Mouse (Mus musculus) stomach, embryonic 15.5 days (tissue): Measurements from ENCODE around the gene Slco3a1. TPM values are rescaled to one million over a fixed set of nuclear protein-coding genes. Genes with fewer than 3 reads are reported as not detected.

Source experiments
- ATAC-seq: fragments of 200-750 bp; cut with Nextera tagmentation; 2 replicates; pipeline ENCODE4 v1.8.0; 2017; ENCODE audit warnings: low read depth, moderate number of reproducible peaks, moderate TSS enrichment; ENCODE audit not compliant: insufficient read depth, low FRiP score
- H3K27ac ChIP-seq: fragments of 300-500 bp; sonication (generic); 2 replicates; pipeline ENCODE4 v1.5.1; 2015; ENCODE audit warnings: mild to moderate bottlenecking, inconsistent platforms
- H3K27me3 ChIP-seq: fragments of 300-500 bp; sonication (generic); replicated peaks from 2 replicates; pipeline ENCODE4 v1.6.1; 2015; ENCODE audit warnings: inconsistent platforms
- H3K36me3 ChIP-seq: fragments of 300-500 bp; sonication (generic); 2 replicates; pipeline ENCODE4 v1.6.1; 2015; ENCODE audit warnings: inconsistent platforms
- H3K4me1 ChIP-seq: fragments of 300-500 bp; sonication (generic); 2 replicates; pipeline ENCODE4 v1.6.1; 2015; ENCODE audit warnings: inconsistent platforms
- H3K4me2 ChIP-seq: fragments of 300-500 bp; sonication (generic); 2 replicates; pipeline ENCODE4 v1.6.1; 2015; ENCODE audit warnings: mild to moderate bottlenecking, inconsistent platforms
- H3K4me3 ChIP-seq: fragments of 300-500 bp; sonication (generic); replicated peaks from 2 replicates; pipeline ENCODE4 v1.5.1; 2015; ENCODE audit warnings: inconsistent platforms
- H3K9ac ChIP-seq: fragments of 300-500 bp; sonication (generic); 2 replicates; pipeline ENCODE4 v1.6.1; 2015; ENCODE audit warnings: inconsistent platforms
- H3K9me3 ChIP-seq: fragments of 300-500 bp; sonication (generic); 2 replicates; pipeline ENCODE4 v1.6.1; 2016; ENCODE audit warnings: inconsistent platforms
- WGBS: fragments of 180-500 bp; shearing (Covaris S2); methylation state at CpG from one replicate; pipeline ENCODE4 v1.1.7; 2015; 5-methylcytosine and 5-hydroxymethylcytosine counted together
- polyA plus RNA-seq: library from polyadenylated mRNA; unstranded; fragments of >200 nt; fragmentation: Nextera tagmentation; extraction: Ambion mirVana; gene quantifications from 2 replicates; pipeline ENCODE4 v1.2.1, GENCODE M21; 2015

Slco3a1 gene
- 11.4 and 12.3 TPM in 2 replicates for polyA plus RNA-seq

GRCm38 (mm10) chr7:74554608-74555311 is at the start of gene Slco3a1:
Gene Slco3a1, minus strand, starts transcription at chr7:74554780.
- H3K9me3 ChIP-seq: no peaks in the 10 kb centered on the region
- peaks cover 5% of the 10 kb centered on the region; the same call in 1 of the 2 replicates for H3K4me1 ChIP-seq
- peak within 1 kb of the TSS; percentile 79 for H3K27ac ChIP-seq
- peak within 1 kb of the TSS; percentile 97 for H3K4me2 ChIP-seq
- peak; percentile 71 for ATAC-seq
- H3K27me3 ChIP-seq: 0 out of 2 replicates have a peak, but pooled peaks cover 4% of the 10 kb centered on the region
- H3K4me3 ChIP-seq: peak within 1 kb of the TSS; percentile 75
- no peaks in the 10 kb centered on the region for H3K36me3 ChIP-seq
- H3K9ac ChIP-seq: peak within 1 kb of the TSS; percentile 81
- 1% methylated on average over 62 of the region's 66 CpGs for WGBS

GRCm38 (mm10) chr7:74600996-74601395 is 46.4 kb upstream of the Slco3a1 start:
- no peaks in the 10 kb centered on the region for H3K9me3 ChIP-seq
- no peaks in the 10 kb centered on the region for H3K27me3 ChIP-seq
- no peak overlapping the region for H3K4me3 ChIP-seq
- H3K9ac ChIP-seq: no peak overlapping the region
- WGBS: 91% methylated on average over 5 of the region's 5 CpGs
- ATAC-seq: no peak
- H3K4me1 ChIP-seq: no peaks in the 10 kb centered on the region
- no peak overlapping the region for H3K4me2 ChIP-seq
- H3K27ac ChIP-seq: no peak overlapping the region
- no peaks in the 10 kb centered on the region for H3K36me3 ChIP-seq

- no peak overlapping the region for H3K4me2 ChIP-seq
- no peaks in the 10 kb centered on the region for H3K4me1 ChIP-seq
- no peaks in the 10 kb centered on the region for H3K27me3 ChIP-seq
- 76% methylated on average over 1 of the region's 1 CpGs for WGBS
- no peak overlapping the region for H3K9ac ChIP-seq
- no peak overlapping the region for H3K4me3 ChIP-seq
- no peaks in the 10 kb centered on the region for H3K36me3 ChIP-seq
- H3K27ac ChIP-seq: no peak overlapping the region
- no peak for ATAC-seq
- no peaks in the 10 kb centered on the region for H3K9me3 ChIP-seq
These were observed 24.8 kb upstream of the Slco3a1 start for GRCm38 (mm10) chr7:74579411-74579810.

- H3K4me3 ChIP-seq: no peak overlapping the region
- H3K9ac ChIP-seq: no peak overlapping the region
- 70% methylated on average over 3 of the region's 3 CpGs for WGBS
- H3K4me1 ChIP-seq: no peaks in the 10 kb centered on the region
- no peaks in the 10 kb centered on the region for H3K9me3 ChIP-seq
- no peak overlapping the region for H3K4me2 ChIP-seq
- no peaks in the 10 kb centered on the region for H3K27me3 ChIP-seq
- no peak overlapping the region for H3K27ac ChIP-seq
- no peaks in the 10 kb centered on the region for H3K36me3 ChIP-seq
- no peak for ATAC-seq
These were observed 21.1 kb upstream of the Slco3a1 start for GRCm38 (mm10) chr7:74575678-74576077.

DNA sequence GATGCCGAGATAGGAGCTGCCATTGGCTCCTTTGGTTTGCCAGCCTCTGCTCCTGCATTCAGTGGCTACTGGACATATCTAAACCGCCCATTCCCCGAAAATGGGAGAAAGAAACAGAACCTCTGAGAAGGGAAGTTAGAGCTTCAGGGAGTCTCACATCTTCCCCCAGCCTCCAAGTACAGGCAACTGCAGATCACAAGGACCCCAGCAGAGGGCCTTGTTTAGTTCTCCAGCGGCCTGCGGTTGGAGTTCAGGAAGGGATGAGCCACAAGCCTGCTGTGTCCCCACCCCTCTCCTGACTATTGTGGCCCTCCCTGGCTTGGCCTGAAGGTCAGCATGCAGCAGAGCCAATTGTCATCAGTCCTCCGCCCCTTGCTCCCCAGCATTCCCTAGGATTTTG is 836 bp upstream of the Slco3a1 start:
- H3K36me3 ChIP-seq: no peaks in the 10 kb centered on the region
- ATAC-seq: no peak
- no peaks in the 10 kb centered on the region for H3K9me3 ChIP-seq
- WGBS: 16% methylated on average over 6 of the region's 6 CpGs
- no peak overlapping the region for H3K9ac ChIP-seq
- H3K4me3 ChIP-seq: peak overlapping the region; percentile 75
- peaks cover 5% of the 10 kb centered on the region; the same call in 1 of the 2 replicates for H3K4me1 ChIP-seq
- H3K27ac ChIP-seq: no peak overlapping the region
- H3K4me2 ChIP-seq: peak overlapping the region; percentile 97
- 0 out of 2 replicates have a peak, but pooled peaks cover 4% of the 10 kb centered on the region for H3K27me3 ChIP-seq

DNA sequence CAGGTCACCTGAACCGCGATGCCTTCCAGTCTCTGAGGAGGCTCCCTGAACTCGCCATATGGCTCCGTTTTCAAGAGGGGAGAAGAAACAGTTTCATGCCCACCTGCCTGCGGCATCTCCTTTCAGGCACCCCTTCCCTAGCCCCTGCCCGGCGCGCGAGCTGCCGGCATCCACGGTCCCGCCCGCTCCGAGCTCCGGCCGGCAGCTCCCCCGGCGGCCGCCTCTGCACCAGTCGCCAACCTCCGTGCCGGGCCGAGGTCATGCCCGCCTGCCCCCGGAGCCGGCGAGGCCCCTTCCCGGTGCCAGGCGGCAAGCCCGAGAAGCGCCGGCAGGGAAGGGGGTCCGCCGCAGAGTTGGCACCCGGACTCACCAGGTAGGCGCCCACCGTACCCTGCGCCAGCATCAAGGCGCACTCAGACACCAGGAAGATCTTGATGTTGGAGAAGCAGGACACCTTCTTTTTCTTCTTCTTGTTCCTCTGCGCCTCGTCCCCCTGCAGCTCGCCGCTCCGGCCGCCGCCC is 479 bp downstream of the Slco3a1 start:
- peak overlapping the region; percentile 11; the same call in 1 of the 2 replicates for H3K27ac ChIP-seq
- no peaks in the 10 kb centered on the region for H3K36me3 ChIP-seq
- H3K4me3 ChIP-seq: peak overlapping the region; percentile 75
- peak; percentile 53; the same call in 1 of the 2 replicates for ATAC-seq
- under 1% methylated on average over 46 of the region's 46 CpGs for WGBS
- peak overlapping the region; percentile 97 for H3K4me2 ChIP-seq
- 0 out of 2 replicates have a peak, but pooled peaks cover 4% of the 10 kb centered on the region for H3K27me3 ChIP-seq
- no peaks in the 10 kb centered on the region for H3K9me3 ChIP-seq
- peaks cover 5% of the 10 kb centered on the region; the same call in 1 of the 2 replicates for H3K4me1 ChIP-seq
- peak overlapping the region; percentile 81 for H3K9ac ChIP-seq

GRCm38 (mm10) chr7:74553111-74553650 is 1.4 kb downstream of the Slco3a1 start:
- H3K36me3 ChIP-seq: no peaks in the 10 kb centered on the region
- no peak for ATAC-seq

DNA sequence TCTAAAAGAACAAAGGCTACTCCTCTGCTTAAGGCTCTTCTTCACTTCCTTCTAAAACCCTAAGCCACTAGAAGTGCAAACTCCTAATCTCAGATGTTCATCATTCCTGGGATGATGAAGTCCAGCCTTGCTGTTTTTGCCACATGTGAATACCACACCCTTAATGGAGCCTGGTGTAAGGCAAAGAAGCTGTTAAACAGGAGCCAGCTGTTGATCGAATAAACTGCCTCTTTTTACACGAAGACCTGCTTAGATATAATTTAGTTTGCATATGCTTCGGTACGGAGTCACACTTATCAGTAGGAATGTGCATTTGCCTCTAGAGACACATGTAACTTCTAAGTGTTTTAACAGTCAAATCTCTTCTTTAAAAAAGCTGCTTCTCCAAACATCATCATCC is 2.0 kb downstream of the Slco3a1 start:
- 0 out of 2 replicates have a peak, but pooled peaks cover 4% of the 10 kb centered on the region for H3K27me3 ChIP-seq
- no peaks in the 10 kb centered on the region for H3K9me3 ChIP-seq
- H3K27ac ChIP-seq: no peak overlapping the region
- 45% methylated on average over 4 of the region's 4 CpGs for WGBS
- ATAC-seq: no peak
- H3K4me1 ChIP-seq: peaks cover 5% of the 10 kb centered on the region; the same call in 1 of the 2 replicates
- H3K4me3 ChIP-seq: no peak overlapping the region
- H3K4me2 ChIP-seq: no peak overlapping the region
- no peaks in the 10 kb centered on the region for H3K36me3 ChIP-seq
- H3K9ac ChIP-seq: no peak overlapping the region

More at GRCm38 (mm10) chr7:74553111-74553650, 1.4 kb downstream of the Slco3a1 start:
- 66% methylated on average over 8 of the region's 8 CpGs for WGBS
- Histone ChIP-seq H3K9ac (peak overlapping the region; percentile 81; the same call in 1 of the 2 replicates), H3K4me1 (peaks cover 5% of the 10 kb centered on the region; the same call in 1 of the 2 replicates), H3K9me3 (no peaks in the 10 kb centered on the region), H3K27me3 (0 out of 2 replicates have a peak, but pooled peaks cover 4% of the 10 kb centered on the region), H3K4me3 (peak overlapping the region; percentile 75), H3K4me2 (peak overlapping the region; percentile 97), H3K27ac (no peak overlapping the region)

GRCm38 (mm10) chr7:74552000-74552358 is 2.6 kb downstream of the Slco3a1 start:
- no peak overlapping the region for H3K4me2 ChIP-seq
- H3K4me3 ChIP-seq: no peak overlapping the region
- no peak for ATAC-seq
- H3K4me1 ChIP-seq: peaks cover 5% of the 10 kb centered on the region; the same call in 1 of the 2 replicates
- 0 out of 2 replicates have a peak, but pooled peaks cover 4% of the 10 kb centered on the region for H3K27me3 ChIP-seq
- no peak overlapping the region for H3K27ac ChIP-seq
- no peaks in the 10 kb centered on the region for H3K36me3 ChIP-seq
- H3K9me3 ChIP-seq: no peaks in the 10 kb centered on the region
- 42% methylated on average over 2 of the region's 2 CpGs for WGBS
- no peak overlapping the region for H3K9ac ChIP-seq

- no peak for ATAC-seq
- H3K9ac ChIP-seq: no peak overlapping the region
- H3K27me3 ChIP-seq: 0 out of 2 replicates have a peak, but pooled peaks cover 4% of the 10 kb centered on the region
- no peak overlapping the region for H3K27ac ChIP-seq
- H3K4me2 ChIP-seq: no peak overlapping the region
- peaks cover 5% of the 10 kb centered on the region; the same call in 1 of the 2 replicates for H3K4me1 ChIP-seq
- no peaks in the 10 kb centered on the region for H3K9me3 ChIP-seq
- H3K36me3 ChIP-seq: no peaks in the 10 kb centered on the region
- no peak overlapping the region for H3K4me3 ChIP-seq
- 80% methylated on average over 9 of the region's 9 CpGs for WGBS
These were observed 3.1 kb downstream of the Slco3a1 start for GRCm38 (mm10) chr7:74551338-74551999.

DNA sequence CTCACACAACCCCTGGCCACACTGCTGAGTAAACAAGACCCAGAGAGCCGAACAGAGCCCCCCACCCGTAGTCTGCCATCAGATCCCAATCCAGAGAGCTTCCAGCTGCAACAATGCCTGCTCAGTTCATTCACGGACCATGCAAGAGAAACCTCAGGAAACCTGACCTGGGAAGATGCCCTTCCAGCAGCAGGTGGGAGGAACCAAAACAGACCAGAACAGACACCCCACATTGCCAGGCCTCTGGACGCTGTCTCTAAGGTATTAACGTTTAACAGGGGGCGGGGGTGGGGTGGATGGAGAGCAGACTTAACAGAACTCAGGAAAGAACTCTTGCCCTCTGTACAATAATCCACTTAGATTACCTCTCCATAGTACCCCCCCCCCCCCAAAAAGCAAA is 4.9 kb downstream of the Slco3a1 start:
- H3K4me2 ChIP-seq: no peak overlapping the region
- no peak overlapping the region for H3K4me3 ChIP-seq
- WGBS: 39% methylated on average over 6 of the region's 6 CpGs
- ATAC-seq: no peak
- no peaks in the 10 kb centered on the region for H3K36me3 ChIP-seq
- 0 out of 2 replicates have a peak, but pooled peaks cover 4% of the 10 kb centered on the region for H3K27me3 ChIP-seq
- H3K9ac ChIP-seq: no peak overlapping the region
- H3K9me3 ChIP-seq: no peaks in the 10 kb centered on the region
- no peak overlapping the region for H3K27ac ChIP-seq
- no peaks in the 10 kb centered on the region for H3K4me1 ChIP-seq
